Mouse (Mus musculus): ENCODE data around the gene Rxrb. TPM values are rescaled to one million over a fixed set of nuclear protein-coding genes. Genes with fewer than 3 reads are reported as not detected.
A peak's percentile ranks its signal among the peaks of the same experiment; 100 is the strongest.

The Rxrb gene
- polyA plus RNA-seq, 1 experiment from 2014 or later: 35.3 TPM

- Histone ChIP-seq H3K27ac (ENCODE audit: low read depth) (no peak overlapping the region), H3K4me3 (ENCODE audit: low read depth, low read length) (no peak overlapping the region), H3K9me3 (ENCODE audit: low read depth, low read length) (no peaks in the 10 kb centered on the region), H3K4me1 (ENCODE audit: insufficient read depth) (no peaks in the 10 kb centered on the region), H3K36me3 (ENCODE audit: insufficient read depth) (no peaks in the 10 kb centered on the region), H3K9ac (no peak overlapping the region), H3K27me3 (ENCODE audit: insufficient read depth, low read length) (no peaks in the 10 kb centered on the region), H3K4me2 (no peak overlapping the region)
- ATAC-seq (ENCODE audit: insufficient read depth) (no peak), DNase-seq (no peak)
- WGBS: 82% methylated on average over 5 of the region's 5 CpGs
- no peak for TF ChIP-seq CTCF (IDR thresholded peaks at IDR 0.05; ENCODE audit: low read depth)
Measured at GRCm38 (mm10) chr17:34047404-34048050, 15.9 kb downstream of the Rxrb start.

- no peaks in the 10 kb centered on the region for H3K36me3 ChIP-seq (ENCODE audit: insufficient read depth)
- DNase-seq (no peak), ATAC-seq (ENCODE audit: insufficient read depth) (no peak)
- no peak overlapping the region for H3K4me3 ChIP-seq (ENCODE audit: low read depth, low read length)
- TF ChIP-seq CTCF (IDR thresholded peaks at IDR 0.05; ENCODE audit: low read depth): no peak
- H3K9me3 ChIP-seq (ENCODE audit: low read depth, low read length): no peaks in the 10 kb centered on the region
- H3K4me1 ChIP-seq (ENCODE audit: insufficient read depth): no peaks in the 10 kb centered on the region
- 42% methylated on average over 7 of the region's 7 CpGs for WGBS
- no peak overlapping the region for H3K4me2 ChIP-seq
- H3K27ac ChIP-seq (ENCODE audit: low read depth): no peak overlapping the region
- no peak overlapping the region for H3K9ac ChIP-seq
- H3K27me3 ChIP-seq (ENCODE audit: insufficient read depth, low read length): no peaks in the 10 kb centered on the region
Measured at GRCm38 (mm10) chr17:34057224-34057623, 25.6 kb downstream of the Rxrb start.

- Histone ChIP-seq H3K27me3 (ENCODE audit: insufficient read depth, low read length) (no peaks in the 10 kb centered on the region), H3K9me3 (ENCODE audit: low read depth, low read length) (no peaks in the 10 kb centered on the region), H3K4me3 (ENCODE audit: low read depth, low read length) (no peak overlapping the region), H3K4me1 (ENCODE audit: insufficient read depth) (no peaks in the 10 kb centered on the region), H3K4me2 (no peak overlapping the region), H3K27ac (ENCODE audit: low read depth) (no peak overlapping the region), H3K9ac (no peak overlapping the region), H3K36me3 (ENCODE audit: insufficient read depth) (no peaks in the 10 kb centered on the region)
- TF ChIP-seq CTCF (IDR thresholded peaks at IDR 0.05; ENCODE audit: low read depth): no peak
- DNase-seq: no peak
- ATAC-seq (ENCODE audit: insufficient read depth): no peak
- 43% methylated on average over 3 of the region's 3 CpGs for WGBS
Measured at GRCm38 (mm10) chr17:34068864-34069263, 37.3 kb downstream of the Rxrb start.

- WGBS: 67% methylated on average over 5 of the region's 5 CpGs
- Histone ChIP-seq H3K27me3 (ENCODE audit: insufficient read depth, low read length) (peaks cover 6% of the 10 kb centered on the region; the same call in 1 of the 2 replicates), H3K4me1 (ENCODE audit: insufficient read depth) (no peaks in the 10 kb centered on the region), H3K36me3 (ENCODE audit: insufficient read depth) (no peaks in the 10 kb centered on the region), H3K9me3 (ENCODE audit: low read depth, low read length) (no peaks in the 10 kb centered on the region), H3K27ac (ENCODE audit: low read depth) (no peak overlapping the region), H3K4me2 (no peak overlapping the region), H3K4me3 (ENCODE audit: low read depth, low read length) (no peak overlapping the region), H3K9ac (no peak overlapping the region)
- no peak for TF ChIP-seq CTCF (IDR thresholded peaks at IDR 0.05; ENCODE audit: low read depth)
- ATAC-seq (ENCODE audit: insufficient read depth) (no peak), DNase-seq (no peak)
Measured at GRCm38 (mm10) chr17:34072091-34072490, 40.5 kb downstream of the Rxrb start.

- ATAC-seq (ENCODE audit: insufficient read depth) (no peak), DNase-seq (peak; percentile 86)
- Histone ChIP-seq H3K27ac (ENCODE audit: low read depth) (no peak overlapping the region), H3K9ac (no peak overlapping the region), H3K4me1 (ENCODE audit: insufficient read depth) (no peaks in the 10 kb centered on the region), H3K27me3 (ENCODE audit: insufficient read depth, low read length) (peaks cover 6% of the 10 kb centered on the region; the same call in 1 of the 2 replicates), H3K4me3 (ENCODE audit: low read depth, low read length) (no peak overlapping the region), H3K36me3 (ENCODE audit: insufficient read depth) (no peaks in the 10 kb centered on the region), H3K4me2 (no peak overlapping the region), H3K9me3 (ENCODE audit: low read depth, low read length) (no peaks in the 10 kb centered on the region)
- WGBS: 37% methylated on average over 7 of the region's 7 CpGs
- peak; percentile 71 for TF ChIP-seq CTCF (IDR thresholded peaks at IDR 0.05; ENCODE audit: low read depth)
Measured at GRCm38 (mm10) chr17:34075271-34075670, 43.7 kb downstream of the Rxrb start.

- H3K4me1 ChIP-seq (ENCODE audit: insufficient read depth): no peaks in the 10 kb centered on the region
- TF ChIP-seq CTCF (IDR thresholded peaks at IDR 0.05; ENCODE audit: low read depth): peak; percentile 80
- H3K9me3 ChIP-seq (ENCODE audit: low read depth, low read length): no peaks in the 10 kb centered on the region
- H3K36me3 ChIP-seq (ENCODE audit: insufficient read depth): no peaks in the 10 kb centered on the region
- no peak overlapping the region for H3K27ac ChIP-seq (ENCODE audit: low read depth)
- 1% methylated on average over 9 of the region's 9 CpGs for WGBS
- H3K4me3 ChIP-seq (ENCODE audit: low read depth, low read length): no peak overlapping the region
- no peak overlapping the region for H3K9ac ChIP-seq
- peaks cover 6% of the 10 kb centered on the region; the same call in 1 of the 2 replicates for H3K27me3 ChIP-seq (ENCODE audit: insufficient read depth, low read length)
- peak; percentile 94 for DNase-seq
- ATAC-seq (ENCODE audit: insufficient read depth): no peak
- H3K4me2 ChIP-seq: no peak overlapping the region
Measured at GRCm38 (mm10) chr17:34077549-34077948, 45.9 kb downstream of the Rxrb start.

- Histone ChIP-seq H3K4me2 (no peak overlapping the region), H3K27ac (ENCODE audit: low read depth) (no peak overlapping the region), H3K27me3 (ENCODE audit: insufficient read depth, low read length) (peaks cover 6% of the 10 kb centered on the region; the same call in 1 of the 2 replicates), H3K4me3 (ENCODE audit: low read depth, low read length) (no peak overlapping the region), H3K9ac (no peak overlapping the region), H3K4me1 (ENCODE audit: insufficient read depth) (no peaks in the 10 kb centered on the region), H3K36me3 (ENCODE audit: insufficient read depth) (no peaks in the 10 kb centered on the region), H3K9me3 (ENCODE audit: low read depth, low read length) (no peaks in the 10 kb centered on the region)
- WGBS: 54% methylated on average over 4 of the region's 4 CpGs
- ATAC-seq (ENCODE audit: insufficient read depth) (no peak), DNase-seq (no peak)
- TF ChIP-seq CTCF (IDR thresholded peaks at IDR 0.05; ENCODE audit: low read depth): no peak
Measured at GRCm38 (mm10) chr17:34078148-34078547, 46.5 kb downstream of the Rxrb start.
